Mouse (Mus musculus): Measurements from ENCODE around the gene Gas2. TPM values are rescaled to one million over a fixed set of nuclear protein-coding genes. Genes with fewer than 3 reads are reported as not detected.

The Gas2 gene
- polyA plus RNA-seq (2016; fragmentation: Nextera tagmentation; extraction: Ambion mirVana) = 176 and 179 TPM in 2 replicates

- H3K27me3 ChIP-seq = no peaks in the 10 kb centered on the region
- 7% methylated on average over 103 of the region's 105 CpGs for WGBS
- peak; percentile 80 for ATAC-seq (ENCODE audit: insufficient number of reproducible peaks, insufficient read depth, low FRiP score, low TSS enrichment, low read depth)
These were observed at the start of gene Gas2 for GRCm38 (mm10) chr7:51861250-51862096. Gene Gas2, plus strand, starts transcription at chr7:51862015.

GRCm38 (mm10) chr7:51815473-51816282 is 46.1 kb upstream of the Gas2 start:
- Histone ChIP-seq H3K4me1 (replicated peaks) (no peaks in the 10 kb centered on the region), H3K4me2 (no peak overlapping the region), H3K27ac (no peak overlapping the region), H3K36me3 (no peaks in the 10 kb centered on the region), H3K9me3 (no peaks in the 10 kb centered on the region), H3K4me3 (replicated peaks) (no peak overlapping the region), H3K9ac (replicated peaks) (no peak overlapping the region), H3K27me3 (no peaks in the 10 kb centered on the region)
- ATAC-seq (ENCODE audit: insufficient number of reproducible peaks, insufficient read depth, low FRiP score, low TSS enrichment, low read depth) = 0 out of 2 replicates have a peak, but pooled peaks have one; percentile 52
- 59% methylated on average over 4 of the region's 4 CpGs for WGBS

More at GRCm38 (mm10) chr7:51861250-51862096, at the start of gene Gas2:
- Histone ChIP-seq H3K27ac (peak within 1 kb of the TSS; percentile 99), H3K9me3 (no peaks in the 10 kb centered on the region), H3K4me1 (replicated peaks) (peaks cover 33% of the 10 kb centered on the region), H3K9ac (replicated peaks) (peak within 1 kb of the TSS; percentile 90), H3K4me2 (peak within 1 kb of the TSS; percentile 66), H3K36me3 (peaks cover 23% of the 10 kb centered on the region), H3K4me3 (replicated peaks) (peak within 1 kb of the TSS; percentile 66)

GRCm38 (mm10) chr7:51816283-51816839 is 45.5 kb upstream of the Gas2 start:
- Histone ChIP-seq H3K36me3 (no peaks in the 10 kb centered on the region), H3K27me3 (no peaks in the 10 kb centered on the region), H3K9ac (replicated peaks) (no peak overlapping the region), H3K4me2 (no peak overlapping the region), H3K27ac (no peak overlapping the region), H3K4me3 (replicated peaks) (no peak overlapping the region), H3K4me1 (replicated peaks) (no peaks in the 10 kb centered on the region), H3K9me3 (no peaks in the 10 kb centered on the region)
- no peak for ATAC-seq (ENCODE audit: insufficient number of reproducible peaks, insufficient read depth, low FRiP score, low TSS enrichment, low read depth)
- 52% methylated on average over 3 of the region's 3 CpGs for whole genome bisulfite sequencing

- ATAC-seq (ENCODE audit: insufficient number of reproducible peaks, insufficient read depth, low FRiP score, low TSS enrichment, low read depth) = no peak
- H3K4me2 ChIP-seq = no peak overlapping the region
- WGBS = 74% methylated on average over 3 of the region's 3 CpGs
- no peak overlapping the region for H3K27ac ChIP-seq
- no peaks in the 10 kb centered on the region for H3K9me3 ChIP-seq
- no peak overlapping the region for H3K4me3 ChIP-seq (replicated peaks)
- H3K27me3 ChIP-seq = no peaks in the 10 kb centered on the region
- no peaks in the 10 kb centered on the region for H3K36me3 ChIP-seq
- no peaks in the 10 kb centered on the region for H3K4me1 ChIP-seq (replicated peaks)
- no peak overlapping the region for H3K9ac ChIP-seq (replicated peaks)
These were observed 43.4 kb upstream of the Gas2 start for GRCm38 (mm10) chr7:51818251-51818974.

- Histone ChIP-seq H3K9me3 (no peaks in the 10 kb centered on the region), H3K4me2 (no peak overlapping the region), H3K4me1 (replicated peaks) (peaks cover 9% of the 10 kb centered on the region), H3K4me3 (replicated peaks) (no peak overlapping the region), H3K27me3 (no peaks in the 10 kb centered on the region), H3K9ac (replicated peaks) (no peak overlapping the region), H3K27ac (no peak overlapping the region), H3K36me3 (no peaks in the 10 kb centered on the region)
- no peak for ATAC-seq (ENCODE audit: insufficient number of reproducible peaks, insufficient read depth, low FRiP score, low TSS enrichment, low read depth)
- WGBS = 80% methylated on average over 1 of the region's 1 CpGs
These were observed 41.9 kb upstream of the Gas2 start for GRCm38 (mm10) chr7:51819891-51820290.

GRCm38 (mm10) chr7:51821467-51821866 is 40.3 kb upstream of the Gas2 start:
- no peak overlapping the region for H3K9ac ChIP-seq (replicated peaks)
- H3K27me3 ChIP-seq = no peaks in the 10 kb centered on the region
- no peak overlapping the region for H3K4me3 ChIP-seq (replicated peaks)
- no peak overlapping the region for H3K27ac ChIP-seq
- H3K4me2 ChIP-seq = no peak overlapping the region
- WGBS = 73% methylated on average over 2 of the region's 2 CpGs
- no peaks in the 10 kb centered on the region for H3K9me3 ChIP-seq
- H3K4me1 ChIP-seq (replicated peaks) = peaks cover 9% of the 10 kb centered on the region
- H3K36me3 ChIP-seq = no peaks in the 10 kb centered on the region
- ATAC-seq (ENCODE audit: insufficient number of reproducible peaks, insufficient read depth, low FRiP score, low TSS enrichment, low read depth) = no peak

- Histone ChIP-seq H3K27me3 (no peaks in the 10 kb centered on the region), H3K9me3 (no peaks in the 10 kb centered on the region), H3K4me2 (no peak overlapping the region), H3K4me1 (replicated peaks) (peaks cover 9% of the 10 kb centered on the region), H3K4me3 (replicated peaks) (no peak overlapping the region), H3K36me3 (no peaks in the 10 kb centered on the region), H3K27ac (no peak overlapping the region), H3K9ac (replicated peaks) (no peak overlapping the region)
- 79% methylated on average over 7 of the region's 7 CpGs for WGBS
- no peak for ATAC-seq (ENCODE audit: insufficient number of reproducible peaks, insufficient read depth, low FRiP score, low TSS enrichment, low read depth)
These were observed 38.1 kb upstream of the Gas2 start for GRCm38 (mm10) chr7:51823562-51824338.

- ATAC-seq (ENCODE audit: insufficient number of reproducible peaks, insufficient read depth, low FRiP score, low TSS enrichment, low read depth) = peak; percentile 86
- Histone ChIP-seq H3K4me1 (replicated peaks) (peaks cover 18% of the 10 kb centered on the region), H3K27ac (peak overlapping the region; percentile 70), H3K4me2 (no peak overlapping the region), H3K27me3 (no peaks in the 10 kb centered on the region), H3K36me3 (no peaks in the 10 kb centered on the region), H3K4me3 (replicated peaks) (no peak overlapping the region), H3K9me3 (no peaks in the 10 kb centered on the region), H3K9ac (replicated peaks) (no peak overlapping the region)
- WGBS = 4% methylated on average over 7 of the region's 7 CpGs
These were observed 29.9 kb upstream of the Gas2 start for GRCm38 (mm10) chr7:51831917-51832316.

GRCm38 (mm10) chr7:51840515-51840914 is 21.3 kb upstream of the Gas2 start:
- no peak overlapping the region for H3K4me2 ChIP-seq
- H3K9ac ChIP-seq (replicated peaks) = no peak overlapping the region
- no peak overlapping the region for H3K27ac ChIP-seq
- no peak for ATAC-seq (ENCODE audit: insufficient number of reproducible peaks, insufficient read depth, low FRiP score, low TSS enrichment, low read depth)
- no peak overlapping the region for H3K4me3 ChIP-seq (replicated peaks)
- WGBS = 86% methylated on average over 7 of the region's 7 CpGs
- no peaks in the 10 kb centered on the region for H3K4me1 ChIP-seq (replicated peaks)
- H3K27me3 ChIP-seq = no peaks in the 10 kb centered on the region
- H3K9me3 ChIP-seq = peaks cover 10% of the 10 kb centered on the region
- no peaks in the 10 kb centered on the region for H3K36me3 ChIP-seq

- Histone ChIP-seq H3K27ac (no peak overlapping the region), H3K36me3 (no peaks in the 10 kb centered on the region), H3K9me3 (no peaks in the 10 kb centered on the region), H3K4me2 (no peak overlapping the region), H3K4me3 (replicated peaks) (no peak overlapping the region), H3K4me1 (replicated peaks) (no peaks in the 10 kb centered on the region), H3K9ac (replicated peaks) (no peak overlapping the region), H3K27me3 (no peaks in the 10 kb centered on the region)
- ATAC-seq (ENCODE audit: insufficient number of reproducible peaks, insufficient read depth, low FRiP score, low TSS enrichment, low read depth) = no peak
- 84% methylated on average over 6 of the region's 6 CpGs for WGBS
These were observed 10.9 kb upstream of the Gas2 start for GRCm38 (mm10) chr7:51850877-51851276.

Measured in limb, embryonic 12.5 days (tissue).